Mouse (Mus musculus) B cell, adult 2 months (primary cell): ENCODE results near the gene Bach2.

Source experiments
- DNase-seq, 2 experiments: peaks; one replicate each; pipeline ENCODE4 v3.0.0; 2022

Bach2 gene

DNA sequence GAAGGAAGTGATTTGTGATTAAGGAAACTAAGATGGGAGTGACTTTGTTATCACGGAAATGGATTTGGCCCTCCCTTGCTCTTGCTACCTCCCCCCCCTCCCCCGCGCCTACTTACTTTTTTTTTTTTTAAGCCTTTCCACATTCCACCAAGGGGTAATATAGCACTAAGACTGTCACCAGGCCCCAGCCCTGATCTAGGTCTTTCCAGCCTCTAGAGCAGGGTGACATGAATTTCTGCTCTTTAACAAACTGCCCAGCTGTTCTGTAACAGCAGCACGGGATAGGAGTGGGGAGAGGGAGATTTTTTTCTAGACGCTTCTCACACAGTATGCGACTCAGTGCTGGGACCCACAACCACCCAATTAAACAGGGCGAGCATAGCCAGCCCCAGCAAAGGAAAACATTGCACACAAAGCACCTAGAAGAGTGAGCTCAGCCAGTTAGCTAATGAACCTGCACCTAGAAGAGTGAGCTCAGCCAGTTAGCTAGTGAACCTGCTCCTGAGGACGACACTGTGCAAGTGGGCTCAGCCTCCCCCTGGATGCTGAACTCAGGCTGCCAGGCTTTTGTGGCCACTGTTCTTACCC lies 10.5 kb upstream of the Bach2 start:
- DNase-seq, result no peak

DNA sequence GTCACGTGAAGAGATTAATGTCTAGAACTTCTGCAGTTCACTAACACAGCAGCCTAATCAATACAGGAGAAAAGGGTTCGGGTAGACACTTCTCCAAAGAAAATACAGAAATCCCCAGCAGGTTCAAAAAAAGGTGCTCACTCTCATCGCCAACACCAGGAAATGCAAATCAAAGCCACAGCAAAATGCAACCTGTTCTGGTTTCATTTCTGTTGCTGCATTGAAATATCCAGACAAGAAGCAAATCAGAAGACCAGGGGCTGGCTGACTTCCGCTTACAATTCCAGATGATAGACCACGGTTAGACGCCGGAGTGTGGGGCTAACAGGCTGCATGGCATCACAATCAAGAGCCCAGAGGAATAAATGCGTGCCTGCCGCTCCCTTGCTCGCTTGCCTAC lies 9.3 kb upstream of the Bach2 start:
- peak; percentile 69 to 74 for DNase-seq

DNA sequence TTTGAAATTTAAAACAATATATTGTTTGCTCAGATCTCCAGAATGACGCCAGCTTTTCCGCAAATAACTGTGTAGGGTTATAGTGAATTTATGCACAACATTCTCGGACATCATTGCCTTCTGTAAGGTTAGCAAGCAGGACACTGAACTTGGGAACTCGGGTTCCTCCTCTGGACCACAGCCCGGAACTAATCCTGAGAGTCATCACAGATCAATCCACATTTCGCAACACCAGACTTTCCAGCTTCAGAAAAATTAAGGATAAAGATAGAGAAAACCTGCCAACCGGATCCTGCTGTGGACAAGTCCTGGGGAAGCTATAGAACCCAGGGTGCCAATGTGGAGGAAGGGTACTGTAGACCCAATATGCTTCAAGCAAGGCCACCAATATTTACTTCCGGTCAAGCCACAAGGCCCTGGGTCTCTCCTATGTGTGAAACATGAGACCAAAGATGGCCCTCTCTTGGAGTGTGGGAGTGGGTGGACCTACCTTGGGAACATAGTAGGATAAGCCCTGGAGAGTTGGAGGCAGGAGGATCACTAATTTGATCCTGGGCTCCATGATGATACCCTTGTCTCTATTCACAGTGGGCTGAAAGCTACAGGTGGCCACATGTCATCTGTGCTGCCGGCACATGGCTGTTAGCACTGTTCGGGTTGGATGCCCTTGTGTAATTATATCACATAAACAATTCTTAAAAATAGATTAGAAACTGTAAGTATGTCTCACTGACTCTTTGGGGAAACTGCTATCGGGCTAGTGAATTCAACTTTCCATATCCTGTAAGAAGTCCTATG lies 7.1 kb upstream of the Bach2 start:
- DNase-seq, result peak; percentile 62 to 65

DNA sequence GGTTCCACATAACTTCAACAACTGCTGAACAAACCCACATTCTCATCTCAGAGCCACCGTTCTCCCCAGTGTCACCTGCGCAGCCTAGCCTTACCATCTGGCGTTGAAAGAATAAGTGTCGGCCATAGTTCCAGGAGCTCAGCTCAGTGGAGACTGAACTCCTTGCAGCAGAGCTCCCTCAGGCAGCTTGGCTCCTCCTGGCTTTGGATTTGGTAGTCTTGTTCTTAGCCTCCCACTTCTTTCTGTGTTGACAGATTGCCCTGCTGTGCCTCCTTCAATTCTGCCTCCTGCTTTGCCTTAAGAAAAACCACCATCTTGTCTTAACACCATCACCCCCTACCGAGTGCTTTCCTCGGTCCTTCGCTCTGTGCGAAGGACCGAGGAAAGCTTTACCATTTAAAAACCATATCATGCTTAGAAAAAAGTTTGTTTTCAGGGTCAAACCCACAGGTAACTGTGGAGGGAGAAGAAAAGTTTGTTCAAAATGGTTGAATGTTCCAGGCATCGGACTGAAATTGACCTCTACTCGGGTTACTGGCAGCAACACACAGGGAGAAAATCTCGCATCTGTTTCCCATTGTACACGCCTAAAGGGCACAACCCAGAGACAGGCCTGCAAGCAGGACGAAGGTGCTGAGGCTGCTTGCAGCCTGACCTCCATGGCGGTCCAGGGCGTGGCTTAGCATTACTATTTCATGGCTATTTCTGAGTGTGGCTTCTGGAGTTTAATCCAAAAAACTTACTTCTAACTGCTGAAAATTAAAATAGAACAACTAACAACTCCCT lies 2.5 kb upstream of the Bach2 start:
- DNase-seq, result no peak

DNA sequence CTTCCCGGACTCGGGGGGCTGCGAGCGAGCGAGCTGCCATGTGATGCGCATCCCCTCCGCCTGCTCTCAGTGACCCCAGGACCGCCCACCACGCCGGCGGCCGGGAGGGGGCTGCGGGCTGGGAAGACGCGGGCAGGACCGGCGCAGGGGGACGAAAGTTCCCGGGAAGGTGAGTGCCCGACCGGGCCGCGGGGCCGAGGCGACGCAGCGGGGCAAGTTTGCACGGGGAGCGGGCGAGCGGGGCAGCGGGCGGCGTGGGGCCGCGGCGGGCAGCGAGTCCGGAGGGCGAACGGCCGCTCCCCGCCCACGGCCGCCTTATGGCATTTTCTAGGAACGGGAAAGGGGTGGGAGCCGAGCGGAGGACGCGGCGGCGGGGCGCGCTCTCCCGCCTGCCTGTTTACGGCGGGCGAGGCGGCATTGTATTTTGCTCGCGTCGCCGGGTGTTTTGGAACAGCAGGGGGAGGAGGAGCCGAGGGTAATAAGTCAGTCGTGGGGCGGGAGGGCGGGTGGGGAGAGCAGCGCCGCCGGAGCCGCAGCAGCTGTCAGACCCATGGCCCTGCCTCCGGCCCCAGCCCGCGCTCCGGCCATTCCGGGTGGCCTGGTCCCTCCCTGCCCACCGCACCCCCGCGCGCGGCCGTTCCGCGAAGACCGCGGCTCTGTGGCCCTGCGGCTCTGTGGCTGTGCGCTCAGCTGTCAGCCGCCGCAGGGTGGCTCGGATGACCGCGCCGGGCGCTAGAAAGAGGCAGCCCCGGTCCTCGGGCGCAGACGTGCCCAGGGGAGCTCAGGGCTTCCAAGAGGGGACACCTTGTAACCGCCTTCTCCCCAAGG lies 531 bp downstream of the Bach2 start:
- DNase-seq, result peak; percentile 78 to 81

DNA sequence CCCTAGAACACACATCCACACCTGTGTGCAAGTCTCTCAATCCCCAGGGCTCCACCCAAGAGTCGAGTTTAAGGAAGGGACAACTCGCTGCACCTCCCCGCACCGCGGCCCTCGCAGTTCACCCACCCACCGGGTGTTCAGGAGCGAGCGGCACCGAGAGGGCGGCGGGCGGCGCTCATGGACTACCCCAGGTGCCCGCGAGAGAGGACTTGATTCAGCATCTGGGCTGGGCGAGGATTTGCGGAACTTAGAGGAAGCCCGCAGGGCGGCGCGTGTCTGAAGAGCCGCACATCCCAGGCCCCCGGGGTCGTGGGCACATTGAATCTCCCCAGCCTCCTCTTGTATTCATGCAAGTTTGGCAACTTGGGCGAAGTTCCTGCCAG lies 1.1 kb downstream of the Bach2 start:
- peak; percentile 87 to 88 for DNase-seq

DNA sequence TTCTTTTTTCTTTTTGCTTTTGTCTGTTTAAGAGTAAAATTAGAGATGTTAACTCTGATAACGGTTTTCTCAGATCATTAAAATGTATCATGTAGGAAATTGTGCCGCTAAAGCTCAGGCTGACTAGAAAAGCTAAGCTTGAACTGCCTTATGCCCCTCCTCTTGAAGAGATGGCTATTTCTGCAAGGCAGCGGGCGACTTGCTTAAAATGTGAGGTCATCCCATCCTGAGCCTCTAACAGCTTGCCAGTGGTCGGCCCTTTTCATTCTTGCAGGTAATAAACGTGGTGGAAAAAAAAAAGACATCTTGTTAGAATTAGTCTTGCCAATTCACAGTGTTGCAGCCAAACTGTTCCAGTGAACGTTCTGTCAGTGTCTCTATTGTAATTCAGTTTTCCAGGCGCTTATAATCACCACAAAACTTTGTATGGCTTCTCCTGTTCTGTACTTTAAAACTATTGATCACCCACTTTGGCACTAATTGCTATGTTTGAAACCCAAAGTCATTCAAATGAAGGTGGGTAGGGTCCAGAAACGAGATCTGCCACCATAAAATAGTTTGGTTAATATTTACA lies 1.9 kb downstream of the Bach2 start:
- DNase-seq, result no peak

DNA sequence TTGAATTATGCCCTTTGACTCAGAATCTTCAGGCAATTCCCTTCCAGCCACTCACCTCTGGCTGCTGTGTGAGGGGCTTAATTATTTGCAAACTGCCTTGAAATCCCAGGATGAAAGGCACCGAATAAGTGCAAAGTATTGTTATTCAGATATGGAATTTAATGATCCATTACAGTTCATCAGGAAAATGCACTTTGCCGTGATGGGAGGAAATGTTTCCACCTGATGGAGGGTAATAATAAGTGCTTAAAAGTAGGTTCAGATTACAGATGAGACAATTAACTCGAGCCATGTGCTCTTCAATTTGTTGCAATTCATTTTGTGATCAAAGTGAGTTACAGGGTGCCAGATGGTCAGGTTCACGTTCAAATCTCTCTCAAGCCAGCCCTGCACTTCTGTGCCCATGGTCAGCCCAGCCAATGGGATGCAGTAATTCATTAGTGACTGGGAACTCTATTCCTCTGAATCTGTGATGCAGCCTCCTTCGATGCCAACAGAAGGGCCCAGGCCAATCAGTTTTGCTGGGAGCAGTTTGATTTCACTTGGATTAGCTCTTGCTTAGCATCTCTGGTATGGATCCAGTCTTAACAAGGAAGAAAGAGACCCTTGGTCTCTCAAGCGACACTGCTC lies 2.9 kb downstream of the Bach2 start:
- DNase-seq, result no peak

DNA sequence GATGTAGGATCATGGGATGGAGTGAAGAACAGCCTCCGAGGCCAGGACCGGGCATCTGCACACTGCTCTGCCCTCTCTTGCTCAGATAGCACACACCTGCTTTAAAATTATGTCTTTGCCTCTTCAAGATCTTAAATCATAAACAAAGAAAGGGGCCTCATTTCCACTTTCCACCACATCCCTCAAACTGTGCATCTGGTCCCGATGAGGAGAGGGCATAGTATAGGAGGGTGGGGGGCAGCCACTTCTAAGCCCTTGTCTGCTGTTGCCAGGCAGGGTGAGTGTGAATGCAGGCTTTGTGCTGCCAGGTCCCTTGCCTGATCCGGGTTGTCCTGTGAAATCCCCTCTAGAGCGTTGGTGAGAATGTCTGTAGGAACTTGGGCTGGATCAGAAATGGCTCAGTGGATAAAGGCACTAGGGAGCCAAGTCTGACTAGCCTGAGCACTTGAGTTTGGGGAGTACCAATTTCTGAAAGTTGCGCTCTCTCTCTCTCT lies 3.6 kb downstream of the Bach2 start:
- no peak for DNase-seq

DNA sequence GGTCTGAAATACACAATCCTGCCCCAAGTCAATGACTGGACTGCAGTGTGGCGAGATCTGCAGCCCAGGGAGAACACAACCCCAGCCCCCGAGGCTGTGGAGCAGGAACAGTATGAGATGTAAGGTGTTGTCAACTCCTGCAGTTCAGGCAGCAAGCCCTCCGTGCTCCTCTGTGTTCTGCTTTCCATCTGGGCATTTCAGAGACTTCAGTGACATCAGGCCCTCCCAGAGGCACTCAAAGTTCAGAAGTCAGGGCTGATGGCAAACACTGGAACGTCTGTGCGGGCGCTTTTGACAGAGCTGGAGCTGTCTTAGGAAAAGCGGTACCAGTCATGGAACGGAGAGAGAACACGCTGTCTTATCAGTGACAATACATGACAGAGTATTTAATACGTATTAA lies 4.9 kb downstream of the Bach2 start:
- DNase-seq, result no peak

DNA sequence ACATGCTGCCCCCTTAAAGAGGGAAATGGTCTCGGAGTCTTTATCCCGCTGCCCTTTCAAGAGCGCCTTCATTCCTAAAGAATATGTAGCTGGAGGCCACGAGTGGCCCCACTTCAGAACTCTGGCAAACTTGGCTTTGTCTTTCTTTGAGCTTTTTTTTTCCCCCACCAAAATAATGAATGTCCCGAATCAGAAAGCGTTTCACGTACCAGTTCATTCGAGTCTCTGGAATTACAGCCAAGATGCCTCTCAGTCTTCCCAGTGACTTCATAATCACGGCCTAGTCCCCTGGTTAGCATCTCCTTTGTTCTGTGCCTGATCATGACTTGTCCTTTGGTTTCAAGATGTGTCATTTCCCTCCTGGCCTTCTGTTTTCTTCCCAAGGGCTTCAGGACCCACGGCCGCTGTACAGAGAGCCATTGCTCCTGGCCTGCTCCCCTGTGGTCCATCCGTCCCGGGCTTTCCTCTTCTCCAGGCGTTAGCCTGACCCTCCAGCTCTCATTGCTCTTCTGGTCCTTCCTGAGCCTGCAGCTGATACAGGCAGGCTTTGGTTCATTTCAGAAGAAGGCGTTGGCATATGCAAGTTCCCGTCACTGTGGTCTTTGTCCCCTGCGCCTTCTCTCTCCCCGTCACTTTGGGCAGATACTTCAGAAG lies 5.6 kb downstream of the Bach2 start:
- DNase-seq, result no peak

DNA sequence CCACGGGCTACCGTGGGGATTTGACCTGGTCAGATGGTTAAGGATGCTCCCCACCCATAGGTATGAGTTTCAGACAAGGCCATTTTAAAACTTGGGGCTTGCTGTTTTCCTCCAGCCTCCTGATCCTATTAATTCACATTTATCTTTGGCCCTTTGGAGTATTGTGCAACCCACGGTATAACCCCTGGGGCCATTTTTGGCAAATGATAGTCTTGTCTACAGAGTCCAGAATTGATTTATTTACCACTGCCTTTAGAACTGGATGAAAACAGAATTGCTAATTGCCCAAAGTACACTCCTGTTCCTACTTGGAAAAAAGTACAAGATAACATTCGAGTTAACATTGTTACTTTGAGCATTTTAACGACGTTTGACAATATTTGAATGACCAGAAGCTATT lies 7.0 kb downstream of the Bach2 start:
- DNase-seq, result no peak

DNA sequence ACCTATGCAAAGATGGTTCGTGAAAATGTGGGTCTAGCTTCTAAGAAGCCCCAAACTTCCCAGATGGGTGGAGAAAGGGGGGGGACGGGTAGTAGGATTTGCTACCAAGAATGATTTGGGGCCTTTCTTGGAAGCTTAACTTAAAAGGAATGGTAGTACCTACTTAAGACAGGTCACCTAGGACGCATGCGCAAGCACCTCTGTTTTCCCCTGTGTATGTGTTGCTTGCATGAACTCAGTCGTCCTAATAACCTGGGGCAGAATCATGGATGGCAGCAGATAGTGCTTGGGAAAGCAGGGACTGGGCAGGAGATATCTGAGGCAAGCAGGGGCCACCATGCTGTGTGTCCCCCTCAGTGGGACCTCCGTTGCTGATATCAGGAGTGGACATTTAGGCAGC lies 7.4 kb downstream of the Bach2 start:
- DNase-seq, result no peak

DNA sequence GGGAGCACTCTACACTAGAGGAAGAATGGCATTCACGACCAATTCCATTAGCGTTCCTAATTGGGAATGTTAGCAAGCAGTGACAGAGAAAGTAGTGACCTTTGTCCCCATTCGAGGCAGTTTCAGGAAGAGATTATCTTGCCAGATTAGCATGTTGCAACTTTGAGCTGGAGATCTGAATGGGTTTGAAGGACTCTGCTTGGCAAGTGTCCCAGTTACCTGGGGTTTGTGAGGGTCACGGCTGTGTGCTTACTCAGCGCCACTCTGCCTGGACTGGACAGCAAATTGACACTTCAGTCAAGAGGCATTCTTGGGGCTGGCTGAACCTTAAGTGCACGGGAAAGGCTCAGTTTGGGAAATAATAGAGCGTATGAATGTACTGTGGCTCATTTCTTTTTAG lies 8.2 kb downstream of the Bach2 start:
- peak in 1 of 2 experiments; percentile 8 for DNase-seq

DNA sequence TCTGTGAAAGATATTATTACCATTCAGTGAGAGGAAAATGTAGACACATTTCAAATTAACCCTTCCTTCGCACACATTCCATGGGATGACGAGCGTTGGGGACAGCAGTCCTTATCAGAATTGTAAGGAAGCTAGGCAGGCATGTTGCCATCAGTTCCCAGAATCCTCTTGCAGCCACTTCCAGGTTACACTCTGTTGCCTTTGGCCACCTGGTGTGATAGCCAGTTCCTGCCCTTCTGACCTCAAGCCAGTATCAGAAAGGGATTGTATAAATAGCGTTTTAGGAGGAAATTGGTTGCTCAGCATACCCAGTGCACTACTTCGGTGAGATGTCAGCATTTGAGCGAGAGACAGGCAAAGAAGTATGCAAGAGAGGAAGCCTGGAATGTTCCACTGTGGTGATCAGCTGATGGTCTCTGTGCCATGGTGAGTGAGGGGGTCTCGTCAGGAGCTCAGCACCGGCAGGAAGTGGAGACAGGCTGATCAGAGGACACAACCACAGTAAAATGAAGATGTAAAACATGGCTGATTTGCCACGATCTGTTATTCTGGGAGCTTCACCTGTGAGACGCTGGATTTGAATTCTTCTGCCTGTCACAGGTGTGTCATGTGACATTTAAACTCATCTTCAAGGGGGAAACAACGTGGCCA lies 9.0 kb downstream of the Bach2 start:
- DNase-seq, result peak in 1 of 2 experiments; percentile 47

DNA sequence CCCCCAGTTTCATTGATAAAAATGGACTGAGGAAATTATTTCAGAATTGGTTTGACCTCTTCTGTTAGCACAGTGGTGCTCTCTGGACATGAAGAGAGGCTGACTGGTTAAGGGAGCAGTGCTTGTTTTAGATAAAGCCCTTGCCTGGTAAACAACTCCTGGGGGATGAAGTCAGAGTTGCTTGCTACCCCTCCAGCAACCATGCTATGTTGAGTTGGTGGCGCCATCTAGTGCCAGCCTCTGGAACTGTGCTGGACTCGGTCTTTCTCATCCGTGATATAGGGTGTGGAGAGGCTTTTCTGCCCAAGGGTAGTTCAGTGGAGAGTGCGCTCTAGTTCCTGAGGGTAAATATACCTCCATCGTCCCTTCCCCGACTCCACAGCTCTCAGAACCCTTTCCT lies 9.6 kb downstream of the Bach2 start:
- DNase-seq, result peak; percentile 96 to 97

DNA sequence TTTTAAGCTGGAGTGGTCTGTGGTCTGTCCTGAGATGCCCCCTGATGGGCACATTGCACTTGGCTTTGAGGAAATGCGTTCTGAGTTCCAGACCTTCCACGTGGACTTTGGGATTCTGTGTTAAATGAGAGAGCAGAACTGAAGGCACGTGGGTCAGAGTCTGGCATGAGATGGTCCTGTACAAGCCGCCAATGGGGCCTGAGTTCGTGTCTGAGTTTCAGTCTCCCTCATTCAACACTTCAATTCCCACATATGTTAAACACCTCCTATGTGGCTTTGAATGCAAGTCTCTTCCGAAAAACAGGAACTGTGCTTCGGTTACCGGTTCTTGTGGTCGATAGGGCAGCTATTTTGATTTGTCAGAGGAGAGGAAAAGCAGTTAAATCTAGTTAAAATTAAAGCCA lies 10.4 kb downstream of the Bach2 start:
- peak; percentile 74 to 76 for DNase-seq

DNA sequence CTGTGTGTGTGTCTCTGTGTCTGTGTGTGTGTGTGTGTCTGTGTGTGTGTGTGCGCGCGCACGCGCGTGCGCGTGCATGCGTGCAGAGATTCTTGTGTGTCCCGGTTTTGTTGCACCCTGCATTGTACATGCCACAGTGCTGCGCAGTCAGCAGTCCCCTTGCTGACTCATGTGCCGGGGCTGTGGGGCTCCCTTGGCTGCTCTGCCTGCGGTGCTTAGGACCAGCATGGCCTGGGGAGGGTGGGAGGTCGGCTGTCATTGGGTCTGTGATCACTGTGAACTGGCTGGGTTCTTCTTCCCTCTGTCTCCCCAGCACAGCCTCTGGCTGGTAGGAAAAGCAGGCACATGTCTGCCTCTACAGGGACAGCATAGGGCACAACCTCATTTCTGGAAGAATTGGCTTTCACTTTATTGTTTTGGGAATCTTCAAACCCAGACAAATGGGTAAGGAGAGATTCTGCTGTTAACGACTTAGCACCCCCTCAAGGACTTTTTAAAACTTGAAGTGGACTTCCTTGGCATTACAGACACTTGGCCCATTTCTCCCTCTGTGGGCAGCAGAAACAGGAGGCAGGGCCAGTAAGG lies 11.2 kb downstream of the Bach2 start:
- DNase-seq, result peak; percentile 71 to 74

DNA sequence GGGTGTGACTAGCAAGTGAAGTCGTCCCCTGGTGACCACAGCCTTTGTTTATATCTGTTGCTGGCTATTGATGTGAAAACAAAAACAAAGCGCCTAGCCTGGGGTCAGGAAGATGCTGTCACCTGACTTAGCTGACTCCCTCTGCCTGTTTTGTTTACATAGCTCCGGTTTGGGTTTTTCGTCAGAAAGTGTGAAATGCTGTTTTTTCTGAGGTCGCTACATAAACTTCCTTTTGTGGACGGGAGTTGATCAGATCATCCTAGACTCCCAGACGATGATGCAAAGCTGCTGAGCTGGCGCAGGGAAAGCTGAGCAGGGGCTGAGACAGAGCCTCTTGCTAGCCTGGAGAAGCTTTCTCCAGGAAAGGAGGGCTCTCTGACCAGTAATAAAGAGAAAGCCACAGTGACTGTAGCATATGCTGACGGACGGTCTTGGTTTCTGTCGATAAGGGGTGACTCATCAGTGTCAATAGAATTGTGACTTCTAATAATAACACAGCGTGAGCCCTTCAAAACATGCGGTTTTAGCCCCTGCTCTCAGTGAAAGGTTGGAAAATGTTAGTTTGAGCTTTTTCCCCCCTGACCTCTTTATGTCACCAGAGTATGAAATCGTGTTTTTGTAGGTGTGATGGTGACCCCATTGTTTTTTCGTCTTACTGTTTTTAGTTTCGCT lies 11.9 kb downstream of the Bach2 start:
- peak; percentile 68 to 70 for DNase-seq

DNA sequence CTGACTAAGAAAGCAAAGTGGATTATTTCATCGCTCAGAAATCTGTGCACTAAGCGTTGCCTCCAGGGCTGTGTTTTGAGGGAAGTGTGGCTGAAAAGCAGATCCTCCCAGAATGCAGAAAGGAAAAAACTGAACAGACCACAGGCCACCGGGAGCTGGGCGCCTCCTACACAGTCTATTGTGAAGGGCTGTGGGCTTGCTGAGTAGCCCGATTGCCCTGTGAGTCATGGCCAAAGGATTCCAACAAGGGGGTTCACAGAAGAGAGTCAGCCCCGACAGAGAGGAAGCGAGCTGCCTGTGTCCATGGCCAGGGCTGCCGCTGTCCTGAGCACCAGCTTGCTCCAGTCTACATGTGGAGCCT lies 12.4 kb downstream of the Bach2 start:
- peak; percentile 71 to 72 for DNase-seq
